Mouse (Mus musculus): ENCODE data around the gene Mns1.
A peak's percentile ranks its signal among the peaks of the same experiment; 100 is the strongest.
"Not testable (repeated sequence)": the region's sequence is repeated elsewhere in the genome, so short reads cannot be mapped to it uniquely, and the experiment has no call there.

Mns1 gene

GRCm38 (mm10) chr9:72437822-72438701 lies at the start of gene Mns1:
Gene Mns1 (plus strand): TSS chr9:72438011.
- peak; percentile 90 for DNase-seq (ENCODE audit: inconsistent ontology term)

DNA sequence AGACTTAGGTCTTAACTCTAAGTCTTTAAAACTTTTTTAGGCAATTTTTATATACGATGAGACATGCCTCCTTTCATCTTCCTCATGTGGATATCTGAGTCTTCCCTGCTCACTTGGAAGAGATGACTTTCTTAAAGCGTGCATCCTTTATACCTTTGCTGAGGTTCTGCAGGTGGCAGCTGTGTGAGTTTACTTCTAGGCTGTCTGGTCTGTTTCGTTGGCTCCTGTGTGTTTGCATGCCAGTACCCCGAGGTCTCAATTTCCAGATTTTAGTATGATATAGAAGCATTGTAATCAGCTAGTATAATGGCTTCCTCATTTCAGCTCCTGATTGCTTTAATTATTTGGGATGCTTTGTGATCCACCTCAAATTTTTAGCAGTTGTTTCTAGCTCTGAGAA lies 48.9 kb upstream of the Mns1 start:
- DNase-seq (ENCODE audit: inconsistent ontology term) = no peak

DNA sequence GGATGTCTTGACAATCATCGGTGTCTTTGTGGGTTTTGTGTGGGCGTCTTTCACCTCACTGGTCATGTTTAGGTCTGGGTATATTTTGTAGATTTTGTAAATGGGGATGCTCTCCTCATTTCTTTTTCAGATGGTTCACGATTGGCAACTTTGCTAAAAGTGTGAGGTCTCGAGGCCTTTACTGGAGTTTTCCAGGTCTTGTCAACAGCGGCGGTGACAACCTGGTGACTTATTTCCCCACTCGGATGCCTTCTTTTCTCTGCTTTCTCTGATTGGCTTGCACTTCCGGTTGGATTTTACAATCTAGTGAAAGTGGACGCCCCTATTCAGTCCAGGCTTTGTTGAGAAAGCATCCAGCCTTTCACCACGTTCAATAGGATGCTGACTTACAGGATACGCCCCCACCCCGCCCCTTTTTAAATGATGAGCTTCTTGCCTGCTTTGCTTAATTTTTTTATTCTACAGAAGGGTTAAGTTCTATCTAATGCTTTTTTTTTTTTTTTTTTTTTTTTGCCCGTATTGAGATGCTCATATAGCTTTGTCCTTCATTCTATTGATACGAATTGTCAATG lies 48.3 kb upstream of the Mns1 start:
- DNase-seq (ENCODE audit: inconsistent ontology term) = no peak

DNA sequence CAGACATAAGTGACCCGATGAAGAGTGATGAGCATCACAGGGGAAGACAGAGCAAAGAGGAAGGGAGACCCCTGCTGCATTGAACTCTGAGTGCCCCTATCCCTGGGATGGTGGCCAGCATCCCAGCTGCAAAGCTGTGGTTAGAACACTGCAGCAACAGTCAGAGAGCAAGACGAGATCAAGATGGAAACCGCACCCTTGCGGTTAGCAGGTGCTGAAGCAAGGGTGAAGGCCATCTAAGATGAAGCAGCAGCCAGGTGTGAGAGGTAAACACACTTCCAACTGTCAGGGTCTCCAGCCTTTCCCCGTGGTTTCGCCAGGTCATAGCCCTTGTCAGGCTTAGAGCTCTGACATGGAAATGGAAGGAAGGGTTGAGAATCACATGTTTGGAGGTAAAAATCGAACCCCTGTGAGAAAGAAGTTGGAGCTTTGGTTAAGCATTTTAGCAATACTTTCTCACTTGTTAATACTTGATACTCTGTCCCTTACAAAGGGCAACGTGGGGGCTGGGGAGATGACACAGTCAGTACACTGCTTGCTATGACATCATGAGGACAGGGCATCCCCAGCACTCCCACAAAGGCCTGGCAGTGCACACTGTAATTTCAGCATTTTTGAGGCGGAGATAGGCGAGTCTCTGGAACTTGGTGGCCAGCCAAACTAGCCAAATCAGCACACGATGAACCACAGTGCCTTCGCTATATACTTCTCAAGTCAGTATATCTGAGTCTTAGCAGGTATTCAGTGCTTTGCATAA lies 47.3 kb upstream of the Mns1 start:
- DNase-seq (ENCODE audit: inconsistent ontology term) = no peak

DNA sequence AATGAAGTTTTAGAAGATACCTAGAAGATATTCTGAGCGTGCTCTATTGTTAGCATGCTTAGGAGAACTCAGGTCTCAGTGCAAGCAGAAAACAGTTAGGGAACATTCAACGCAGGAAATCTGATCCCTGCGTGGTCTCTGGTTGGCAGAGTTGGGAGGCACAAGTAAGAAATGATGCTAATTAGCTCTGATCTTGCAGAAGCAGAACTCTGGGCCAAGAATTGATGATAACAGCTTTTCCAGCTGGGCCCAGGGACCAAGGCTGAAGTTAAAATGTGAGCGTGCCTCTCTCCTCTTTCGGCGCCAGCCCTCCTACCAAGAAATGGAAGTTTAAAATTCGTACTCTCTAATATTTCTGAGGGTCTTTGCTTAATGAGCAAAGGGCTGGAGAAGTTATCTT lies 45.1 kb upstream of the Mns1 start:
- no peak for DNase-seq (ENCODE audit: inconsistent ontology term)

- DNase-seq (ENCODE audit: inconsistent ontology term) = no peak
Observed at GRCm38 (mm10) chr9:72393238-72393637, 44.6 kb upstream of the Mns1 start.

- no peak for DNase-seq (ENCODE audit: inconsistent ontology term)
Observed at GRCm38 (mm10) chr9:72393869-72394341, 43.9 kb upstream of the Mns1 start.

- DNase-seq (ENCODE audit: inconsistent ontology term) = no peak
Observed at GRCm38 (mm10) chr9:72400121-72400520, 37.7 kb upstream of the Mns1 start.

DNA sequence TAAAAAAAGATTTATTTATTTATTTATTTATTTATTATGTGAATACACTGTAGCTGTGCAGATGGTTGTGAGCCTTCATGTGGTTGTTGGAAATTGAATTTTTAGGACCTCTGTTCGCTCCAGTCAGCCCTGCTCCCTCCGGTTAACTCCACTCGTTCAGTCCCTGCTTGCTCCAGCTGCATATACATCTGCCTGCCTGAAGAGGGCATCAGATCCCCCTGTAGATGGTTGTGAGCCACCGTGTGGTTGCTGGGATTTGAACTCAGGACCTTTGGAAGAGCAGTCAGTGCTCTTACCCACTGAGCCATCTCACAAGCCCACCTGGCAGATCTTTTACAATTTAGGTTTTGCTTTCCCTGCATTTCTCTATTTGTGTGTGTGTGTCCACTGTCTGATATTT lies 36.0 kb upstream of the Mns1 start:
- not testable (repeated sequence) for DNase-seq (ENCODE audit: inconsistent ontology term)

DNA sequence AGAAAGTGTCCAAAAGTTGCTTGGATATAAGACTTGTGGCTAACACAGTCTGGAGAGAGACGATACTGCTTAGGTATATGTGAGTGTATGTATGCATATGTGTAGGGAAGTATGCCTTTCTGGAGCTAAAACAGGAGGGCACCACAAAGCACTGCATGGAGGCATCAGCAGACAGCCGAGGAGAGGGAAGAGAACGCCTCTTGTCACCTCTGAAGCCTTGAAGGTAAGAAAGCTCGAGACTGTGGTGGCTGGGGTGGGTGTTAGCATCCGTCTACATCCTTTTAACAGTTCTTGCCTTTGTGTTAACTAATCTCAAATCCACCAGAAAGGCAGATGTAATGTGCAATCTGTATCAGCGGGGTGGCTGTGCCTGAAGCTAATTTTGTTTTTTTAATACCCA lies 34.4 kb upstream of the Mns1 start:
- DNase-seq (ENCODE audit: inconsistent ontology term) = no peak

DNA sequence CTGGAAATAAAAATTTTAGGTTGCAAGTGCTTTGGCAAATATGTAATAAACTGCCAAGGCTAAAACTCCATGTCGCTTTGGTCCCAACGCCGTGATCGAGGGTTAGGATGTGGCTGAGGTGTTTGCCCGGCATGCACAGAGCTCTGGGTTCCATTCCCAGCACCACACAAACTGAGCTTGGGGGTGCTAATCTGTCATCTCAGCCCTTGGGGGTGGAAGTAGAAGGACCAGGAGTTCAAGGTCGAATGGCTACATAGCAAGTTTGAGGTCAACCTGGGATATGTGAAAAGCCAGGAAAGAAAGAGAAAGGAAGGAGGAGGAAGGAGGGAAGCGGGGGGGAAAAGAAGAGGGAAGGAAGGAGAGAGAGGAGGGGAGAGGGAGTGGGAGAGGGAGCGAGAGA lies 33.4 kb upstream of the Mns1 start:
- no peak for DNase-seq (ENCODE audit: inconsistent ontology term)

DNA sequence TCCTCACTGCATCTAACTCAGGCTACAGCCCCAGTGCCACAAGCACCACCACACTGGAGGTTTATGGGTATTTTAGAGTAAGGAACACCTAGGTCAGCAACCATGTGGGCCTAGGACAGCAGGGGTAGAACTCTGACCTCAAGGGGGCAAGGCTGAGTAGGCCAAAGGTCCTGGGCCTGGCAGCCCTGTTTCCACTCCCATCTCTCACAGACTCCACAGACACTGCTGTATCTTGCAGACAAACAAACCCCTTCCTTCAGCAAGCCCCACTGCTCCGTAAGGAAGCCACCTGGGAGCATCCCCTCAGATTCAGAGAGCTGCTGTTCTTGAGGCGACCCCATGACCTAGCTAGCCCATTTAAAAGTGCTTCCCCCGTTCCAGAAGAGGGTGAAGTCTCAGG lies 32.9 kb upstream of the Mns1 start:
- DNase-seq (ENCODE audit: inconsistent ontology term) = no peak

DNA sequence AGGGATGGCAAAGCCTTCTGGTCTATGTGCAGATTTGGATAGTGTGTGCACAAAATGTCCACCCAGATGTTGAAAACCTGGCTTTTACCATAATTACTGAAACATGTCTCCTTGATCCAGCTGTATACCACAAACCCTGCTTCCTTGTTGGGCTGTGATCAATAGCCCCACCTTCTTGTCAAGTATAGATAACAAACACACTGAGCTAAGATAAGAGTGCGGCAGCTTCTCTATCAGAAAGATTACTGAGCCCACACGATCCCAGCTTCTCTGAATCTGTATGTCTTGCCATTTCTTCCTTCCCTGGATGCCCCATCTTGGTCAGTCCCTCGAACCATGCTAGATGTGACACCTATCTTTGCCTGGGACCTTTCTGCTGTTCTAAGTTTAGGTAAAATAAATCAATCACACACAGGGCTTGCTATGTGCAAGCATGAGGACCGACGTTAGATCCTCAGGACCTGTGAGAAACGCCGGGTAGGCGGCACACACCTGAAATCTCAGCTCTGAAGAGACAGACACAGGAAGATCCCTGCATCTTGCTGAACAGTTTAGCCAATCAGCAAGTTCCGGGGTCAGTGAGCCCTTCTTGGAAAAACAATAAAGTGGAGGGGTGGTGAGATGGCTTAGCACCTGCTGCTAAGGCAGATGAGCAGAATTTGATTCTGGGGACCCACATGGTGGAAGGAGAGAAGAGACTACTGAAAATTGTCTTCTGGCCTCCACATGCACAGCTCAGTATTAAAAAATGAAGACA lies 31.8 kb upstream of the Mns1 start:
- DNase-seq (ENCODE audit: inconsistent ontology term) = no peak

- peak; percentile 80 for DNase-seq (ENCODE audit: inconsistent ontology term)
Observed at GRCm38 (mm10) chr9:72408131-72408586, 29.7 kb upstream of the Mns1 start.

DNA sequence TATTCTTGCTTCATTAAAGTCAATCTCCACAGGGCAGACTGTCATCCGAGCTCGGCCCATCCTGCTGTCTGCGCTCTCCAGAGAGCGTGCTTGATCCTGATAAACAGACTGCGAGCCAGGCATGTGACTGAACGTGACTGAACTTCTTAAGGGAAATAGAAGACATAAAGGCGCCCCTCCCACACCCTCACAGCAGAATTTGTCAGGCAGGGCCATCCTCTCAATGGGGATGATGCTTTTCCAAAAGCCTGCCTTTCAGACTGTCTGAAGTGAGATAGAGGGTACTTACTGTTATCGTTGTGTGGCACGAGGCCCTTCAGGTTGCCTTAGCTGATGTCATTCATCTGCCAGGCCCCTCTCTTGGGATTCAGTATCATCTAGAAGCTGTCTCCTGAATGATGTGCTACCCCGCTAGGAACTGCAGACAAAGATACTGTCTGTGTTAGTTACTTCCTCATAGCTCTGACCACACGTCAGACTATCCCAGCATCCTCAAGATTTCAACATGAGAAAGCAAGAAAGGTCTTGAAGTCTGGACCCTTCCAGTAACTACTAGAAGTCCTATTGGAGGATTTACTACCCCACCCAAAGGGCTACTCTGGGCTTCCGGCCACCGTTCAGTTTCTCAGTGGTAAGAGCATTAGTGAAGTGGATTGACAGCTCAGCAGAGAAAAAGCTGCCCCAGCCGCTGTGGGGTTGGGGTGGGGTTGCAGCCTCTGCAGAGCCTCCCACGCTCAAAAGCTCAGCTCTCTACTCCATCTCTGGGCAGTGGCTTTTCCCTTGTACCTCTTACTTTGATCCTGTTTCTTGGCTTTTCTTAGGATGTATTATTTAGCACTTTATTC lies 28.2 kb upstream of the Mns1 start:
- DNase-seq (ENCODE audit: inconsistent ontology term) = no peak

DNA sequence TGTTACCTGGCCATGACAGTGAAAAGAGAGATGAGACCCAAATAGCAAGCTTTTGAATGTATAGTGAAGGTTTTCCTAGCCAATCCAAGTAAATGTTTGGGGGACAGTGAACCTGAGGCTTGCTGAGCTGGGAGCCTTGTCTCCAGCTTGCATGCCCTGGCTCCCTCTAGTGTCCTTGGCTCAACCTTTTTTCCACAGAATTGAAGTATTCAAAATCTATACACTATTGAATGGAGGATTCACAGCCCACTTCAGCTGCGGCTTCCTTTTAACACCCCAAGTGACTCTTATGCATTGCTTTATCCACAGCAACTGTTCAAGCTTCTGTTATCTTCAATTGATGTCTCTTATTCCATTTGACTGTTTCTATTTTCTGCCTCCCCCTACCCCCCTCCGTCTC lies 26.1 kb upstream of the Mns1 start:
- DNase-seq (ENCODE audit: inconsistent ontology term) = no peak

- no peak for DNase-seq (ENCODE audit: inconsistent ontology term)
Observed at GRCm38 (mm10) chr9:72418443-72418842, 19.4 kb upstream of the Mns1 start.

- DNase-seq (ENCODE audit: inconsistent ontology term) = no peak
Observed at GRCm38 (mm10) chr9:72420490-72420889, 17.3 kb upstream of the Mns1 start.

DNA sequence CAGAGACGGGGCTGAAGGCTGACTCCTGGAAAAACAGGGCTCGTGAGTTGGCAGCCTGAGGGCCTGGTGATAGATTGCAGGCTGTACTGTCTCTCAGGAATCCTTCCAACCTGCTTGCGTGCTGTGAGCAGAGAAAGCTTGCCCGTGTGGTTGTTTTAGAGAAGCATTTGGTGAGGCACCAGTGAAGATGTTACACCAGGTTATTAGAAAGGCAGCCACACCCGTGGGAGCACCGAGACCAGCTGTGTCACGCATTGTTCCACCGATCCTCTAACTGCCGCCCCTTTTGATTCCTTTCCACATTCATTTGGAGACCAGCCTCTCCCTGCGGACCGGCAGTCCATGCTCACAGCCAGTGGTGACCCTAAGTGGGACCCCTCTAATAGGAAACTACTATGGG lies 15.5 kb upstream of the Mns1 start:
- no peak for DNase-seq (ENCODE audit: inconsistent ontology term)

GRCm38 (mm10) chr9:72422753-72423152 lies 15.1 kb upstream of the Mns1 start:
- DNase-seq (ENCODE audit: inconsistent ontology term) = no peak
